Mouse (Mus musculus): ENCODE measurements around the gene Tgm2. TPM values are rescaled to one million over a fixed set of nuclear protein-coding genes. Genes with fewer than 3 reads are reported as not detected.

Gene Tgm2
- total RNA-seq, 4 experiments from 2014 or later = 27.0 to 55.7 (median 39.4) TPM

DNA sequence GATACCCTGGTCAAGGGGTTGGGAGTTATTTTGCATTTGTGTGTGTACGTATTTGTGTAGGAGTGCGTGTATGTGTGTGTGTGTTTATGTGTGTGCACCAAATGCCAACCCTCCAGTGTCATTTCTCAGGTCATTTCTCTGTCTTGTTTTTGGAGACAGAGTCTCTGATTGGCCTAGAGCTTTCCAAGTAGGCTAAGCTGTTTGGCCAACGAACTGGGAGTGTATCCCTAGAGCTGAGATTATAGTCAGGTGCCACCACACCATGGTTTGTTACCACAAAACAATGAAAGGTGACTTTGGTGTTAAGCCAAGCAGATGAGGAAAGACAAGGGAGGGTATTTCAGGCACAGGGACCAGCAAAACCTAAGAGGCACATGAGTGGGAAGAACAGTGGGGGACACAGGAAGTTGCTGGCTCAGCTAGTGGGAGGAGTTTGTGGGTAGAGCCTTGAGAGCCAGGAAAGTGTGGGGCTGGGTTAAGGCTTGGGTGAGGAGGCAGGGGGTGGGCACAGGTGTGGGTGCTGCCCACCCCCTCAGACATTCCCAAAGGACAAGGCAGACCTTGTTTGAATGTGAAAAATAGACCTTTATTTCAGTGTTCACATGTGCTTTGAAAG, 30.3 kb downstream of the Tgm2 start:
- DNase-seq (ENCODE audit: low spot score in 2 of 2) = no peak

DNA sequence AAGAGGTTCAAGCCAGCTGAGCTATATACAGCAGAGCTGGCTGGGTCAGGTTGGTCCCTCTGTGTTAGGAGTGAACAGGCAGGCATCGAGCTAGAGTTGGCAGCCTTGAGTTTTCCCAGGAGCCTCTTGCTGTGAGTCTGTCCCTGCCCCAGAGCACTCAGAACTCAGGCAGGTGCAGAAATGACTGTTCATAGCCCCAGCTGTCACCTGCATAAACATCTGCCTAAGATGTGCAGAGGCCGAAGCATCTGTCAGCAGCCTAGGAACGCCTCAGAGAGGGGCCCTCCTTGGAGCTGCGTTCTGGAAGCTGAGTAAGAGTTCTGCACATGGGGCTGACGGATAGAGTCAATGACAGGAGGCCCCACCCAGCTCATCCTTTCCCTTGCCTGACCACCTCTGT, 31.3 kb downstream of the Tgm2 start:
- no peak for DNase-seq (ENCODE audit: low spot score in 2 of 2)

DNA sequence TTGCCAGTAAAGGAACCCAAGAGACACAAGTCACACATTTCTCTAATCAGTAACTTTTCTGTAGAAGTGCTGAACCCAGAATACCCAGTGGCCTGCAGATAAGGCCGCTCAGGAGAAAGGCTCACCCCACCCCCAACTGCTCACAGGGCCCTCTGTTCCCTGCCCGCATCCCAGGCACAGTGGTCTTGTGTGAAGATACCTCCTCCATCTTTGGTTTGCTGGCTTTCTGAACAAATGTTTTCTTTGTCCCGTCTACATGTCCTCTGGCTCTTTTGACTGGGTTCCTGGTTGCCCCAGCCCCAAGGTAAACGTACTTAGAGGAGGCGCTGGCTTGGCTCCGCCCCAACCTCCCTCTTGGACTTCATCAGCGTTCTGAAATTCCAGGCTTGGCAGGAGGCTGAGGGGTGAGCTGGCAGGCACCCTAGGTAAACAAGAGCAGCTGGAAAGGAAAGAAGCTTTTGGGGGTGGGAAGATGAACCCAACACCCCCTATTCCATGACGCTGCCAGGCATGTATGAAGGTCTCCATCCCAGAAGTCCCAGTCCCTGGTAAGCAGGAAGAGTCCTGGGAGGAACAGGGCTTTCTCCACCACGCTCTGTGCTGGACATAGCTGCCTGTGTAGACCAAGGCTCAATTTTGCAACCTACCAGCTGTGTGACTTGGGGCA, 32.5 kb downstream of the Tgm2 start:
- DNase-seq (ENCODE audit: low spot score in 2 of 2) = peak in 1 of 2 experiments; percentile 70

DNA sequence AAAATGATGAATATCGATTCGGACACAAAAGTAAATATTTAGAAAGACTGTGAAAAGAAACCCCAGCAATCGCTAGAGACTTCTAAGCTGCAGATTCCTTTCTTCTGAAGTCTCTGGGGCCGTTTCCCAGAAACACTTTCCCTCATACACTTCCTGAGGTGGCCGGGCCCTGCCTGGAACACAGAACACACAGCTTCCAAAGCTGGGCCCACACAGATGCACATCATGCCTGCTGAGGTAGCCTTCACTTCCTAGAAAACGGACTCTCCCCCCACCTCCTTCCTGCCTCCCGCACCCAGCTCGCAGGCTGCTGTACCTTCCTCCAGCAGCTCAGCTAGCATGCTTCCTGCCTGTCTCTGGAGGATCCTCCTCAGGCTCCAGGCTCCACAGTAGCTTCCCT, 36.7 kb downstream of the Tgm2 start:
- no peak for DNase-seq (ENCODE audit: low spot score in 2 of 2)

DNA sequence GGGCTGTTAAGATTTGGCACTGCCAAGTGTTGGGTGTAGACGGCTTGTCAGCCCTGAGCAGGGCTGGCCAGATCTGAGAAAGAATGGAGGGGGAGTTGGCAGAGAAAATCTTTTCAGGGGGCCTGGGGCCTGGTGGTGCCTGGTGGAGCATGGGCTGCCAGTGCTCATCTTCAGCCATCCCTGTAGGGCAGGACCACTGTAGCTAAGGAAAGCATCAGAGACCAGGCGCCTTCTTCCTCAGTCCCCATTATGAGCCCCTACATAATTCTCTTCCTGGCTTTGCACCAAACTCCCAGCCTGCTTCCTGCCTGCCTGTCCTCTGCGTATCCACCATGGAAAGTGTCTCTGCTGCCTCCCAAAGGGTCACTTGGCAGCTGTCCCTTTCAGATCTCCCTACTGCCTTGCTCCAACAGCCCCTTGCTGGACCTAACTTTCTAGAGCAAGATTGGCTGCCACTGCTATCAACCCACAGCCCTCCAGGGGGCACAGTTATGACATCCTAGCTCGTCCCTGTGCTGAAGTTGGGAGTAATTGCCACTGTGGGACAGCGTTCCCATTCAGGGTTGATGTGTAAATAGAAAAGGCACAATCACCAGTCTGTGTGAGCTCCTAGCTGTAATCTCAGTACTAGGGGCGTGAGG, 39.2 kb downstream of the Tgm2 start:
- DNase-seq (ENCODE audit: low spot score in 2 of 2) = no peak

DNA sequence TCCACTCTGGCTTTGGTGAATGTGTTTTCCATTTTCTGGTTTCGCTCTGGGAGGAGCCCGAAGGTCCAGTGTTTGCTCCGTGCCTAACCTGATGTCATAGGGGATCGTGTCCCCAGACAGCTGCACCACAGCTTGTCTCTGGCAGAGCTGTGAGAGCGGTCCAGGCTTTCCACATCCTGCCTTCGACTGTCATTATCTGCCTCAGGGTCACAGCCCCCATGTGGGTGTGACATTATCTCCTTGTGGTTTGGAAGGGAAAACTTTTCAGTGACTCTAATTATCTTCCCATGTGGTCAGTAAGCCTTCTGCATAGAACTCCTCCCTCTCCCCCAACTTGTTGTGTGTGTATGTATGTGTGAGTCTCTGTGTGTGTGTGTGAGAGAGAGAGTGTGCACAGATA, 40.6 kb downstream of the Tgm2 start:
- no peak for DNase-seq (ENCODE audit: low spot score in 2 of 2)

DNA sequence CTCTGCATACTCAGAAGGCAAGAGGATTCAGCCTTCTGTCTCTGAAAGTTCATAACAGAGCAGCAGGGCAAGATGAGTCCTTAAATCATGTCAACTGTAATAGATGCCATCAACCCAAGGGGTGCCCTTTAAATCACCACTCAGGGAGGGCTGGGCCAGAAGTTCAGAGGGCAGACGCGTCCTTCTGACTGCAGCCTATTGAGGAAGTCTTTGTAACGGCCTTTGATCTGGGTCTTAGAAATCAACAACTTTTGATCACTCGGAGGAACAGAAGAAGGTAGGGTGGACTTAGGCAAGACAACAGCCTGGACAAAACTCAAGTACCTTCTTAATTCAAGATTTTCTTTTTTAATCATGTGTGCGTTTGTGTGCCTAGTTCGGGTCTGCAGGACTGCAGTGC, 41.3 kb downstream of the Tgm2 start:
- DNase-seq (ENCODE audit: low spot score in 2 of 2) = no peak

DNA sequence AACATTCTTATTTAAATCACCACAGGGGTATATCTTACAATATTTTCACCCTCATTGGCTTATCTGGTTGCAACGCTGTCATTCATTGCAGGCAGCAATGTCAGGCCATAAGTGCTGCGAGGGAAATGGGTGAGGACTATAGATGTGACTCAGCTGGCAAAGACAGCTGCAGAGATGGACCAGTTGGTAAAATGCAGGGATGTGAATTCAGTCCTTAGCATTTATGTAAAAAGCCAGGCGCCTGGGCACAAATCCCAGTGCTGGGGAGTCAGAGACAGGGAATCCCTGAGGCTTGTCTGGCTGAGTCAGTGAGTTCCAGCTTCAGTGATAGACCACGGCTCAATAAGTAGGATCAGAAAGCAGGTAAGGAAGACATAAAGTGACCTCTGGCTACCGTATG, 44.5 kb downstream of the Tgm2 start:
- DNase-seq (ENCODE audit: low spot score in 2 of 2) = no peak

DNA sequence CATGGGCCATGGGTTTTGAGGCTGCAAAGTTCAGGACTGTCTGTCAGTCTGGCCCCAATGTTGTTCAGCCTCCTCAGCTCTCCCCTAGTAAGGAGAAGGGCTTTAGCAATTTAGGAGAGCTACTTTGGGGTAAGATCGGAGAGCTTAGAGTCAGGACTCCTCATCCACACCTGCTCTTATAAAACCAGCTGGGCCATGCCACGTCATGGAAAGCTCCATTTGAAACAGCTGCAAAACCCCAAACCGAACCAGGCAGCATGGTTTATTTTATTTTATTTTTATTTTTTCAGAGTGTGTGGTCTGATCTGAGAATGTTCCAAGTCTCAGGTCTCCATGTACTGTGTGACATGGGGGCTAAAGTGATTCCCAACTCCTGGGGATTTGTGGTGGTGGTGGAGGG, 46.7 kb downstream of the Tgm2 start:
- no peak for DNase-seq (ENCODE audit: low spot score in 2 of 2)

DNA sequence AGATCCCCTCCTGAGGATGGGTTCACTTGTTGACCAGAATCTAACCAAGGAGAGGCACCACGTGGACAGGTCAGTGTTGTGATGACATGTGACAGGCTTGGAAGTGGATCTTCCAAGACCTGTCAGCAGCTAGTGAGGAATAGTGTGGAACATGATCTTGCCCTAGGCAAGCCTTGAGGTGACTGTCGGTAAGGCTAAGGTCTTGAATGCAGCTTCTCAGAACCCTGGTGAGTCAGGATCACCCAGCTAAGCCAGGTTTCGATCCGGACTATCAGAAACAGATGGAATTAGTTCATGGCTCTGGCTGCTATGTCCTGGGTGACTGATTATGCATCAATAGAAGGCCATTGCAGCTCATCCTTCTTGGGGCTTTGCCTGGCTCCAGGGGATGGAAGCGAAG, 47.5 kb downstream of the Tgm2 start:
- no peak for DNase-seq (ENCODE audit: low spot score in 2 of 2)

DNA sequence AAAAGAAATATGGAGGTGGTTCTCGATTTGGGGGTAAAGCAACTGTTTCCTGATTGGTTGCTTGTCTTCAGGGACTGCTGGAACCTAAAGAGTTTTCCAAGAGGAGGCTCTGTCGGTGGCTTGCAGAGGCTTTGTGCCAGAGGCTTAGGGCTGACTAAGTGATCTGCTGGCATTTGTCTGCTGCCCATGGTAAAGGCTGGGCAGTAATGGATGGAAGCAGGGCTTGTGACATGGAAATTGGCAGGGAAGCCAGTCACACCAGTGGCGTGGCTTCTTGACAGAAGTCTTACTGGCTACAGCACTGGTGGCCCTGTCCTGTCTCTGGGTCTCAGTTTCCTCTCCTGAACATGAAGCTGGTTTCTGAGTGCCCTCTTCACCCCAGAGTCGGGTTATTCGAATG, 49.2 kb downstream of the Tgm2 start:
- DNase-seq (ENCODE audit: low spot score in 2 of 2) = no peak

DNA sequence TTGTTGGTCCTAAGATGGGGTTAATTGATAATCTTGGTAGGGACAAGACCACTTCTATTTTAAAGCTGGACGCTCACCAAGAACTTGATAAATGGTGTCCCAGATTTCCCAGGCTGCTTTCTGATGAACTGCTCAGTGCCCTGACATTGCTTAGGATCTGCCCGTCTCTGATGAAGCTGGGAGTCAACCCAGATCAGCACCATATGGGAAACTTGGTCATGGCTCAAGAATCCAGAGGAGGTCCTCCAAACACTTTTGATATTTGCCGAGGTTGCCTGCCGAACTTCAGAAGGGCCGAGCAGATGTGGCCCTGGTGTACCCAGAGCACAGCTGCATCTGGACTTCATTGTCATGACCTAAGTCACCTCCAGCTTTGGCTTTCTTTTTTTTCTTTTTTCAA, 51.4 kb downstream of the Tgm2 start:
- DNase-seq (ENCODE audit: low spot score in 2 of 2) = no peak

DNA sequence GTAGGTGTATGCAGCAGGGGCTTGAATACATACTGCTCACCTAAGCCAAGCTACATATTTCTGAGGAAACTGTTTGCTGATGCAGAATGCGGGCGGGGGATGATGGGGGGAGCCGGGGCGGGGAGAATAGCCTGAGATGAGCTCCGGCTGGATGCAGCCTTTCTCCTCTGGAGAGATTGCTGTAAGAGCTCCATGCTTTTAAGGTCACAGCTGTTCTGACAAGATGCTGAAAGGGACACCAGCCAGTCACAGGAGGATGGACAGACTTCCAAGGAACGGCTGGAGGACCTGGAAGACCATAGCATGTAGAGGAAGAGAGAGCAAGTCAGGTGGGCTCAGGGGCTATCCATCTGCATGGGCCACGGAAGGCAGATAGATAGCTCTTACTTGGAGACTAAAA, 51.9 kb downstream of the Tgm2 start:
- no peak for DNase-seq (ENCODE audit: low spot score in 2 of 2)

DNA sequence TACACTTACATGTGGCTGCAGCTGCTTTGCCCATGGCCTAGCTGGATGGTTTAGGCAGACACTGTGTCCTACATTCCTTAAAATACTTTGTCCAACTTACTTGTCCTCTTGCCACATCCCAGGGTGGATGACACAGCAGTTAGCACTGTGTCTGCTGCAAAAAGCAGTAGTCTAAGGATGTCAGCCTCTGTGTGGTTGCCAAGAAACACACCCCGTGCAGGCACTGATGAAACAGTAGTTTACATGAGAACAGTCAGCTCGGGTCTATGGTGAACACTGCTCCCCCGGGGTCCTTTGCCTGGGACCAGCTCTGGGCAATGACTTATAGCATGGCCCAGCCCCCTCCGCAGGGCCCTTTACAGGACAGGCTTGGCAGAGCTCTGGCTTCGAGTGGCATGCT, 52.9 kb downstream of the Tgm2 start:
- DNase-seq (ENCODE audit: low spot score in 2 of 2) = peak in 1 of 2 experiments; percentile 32

DNA sequence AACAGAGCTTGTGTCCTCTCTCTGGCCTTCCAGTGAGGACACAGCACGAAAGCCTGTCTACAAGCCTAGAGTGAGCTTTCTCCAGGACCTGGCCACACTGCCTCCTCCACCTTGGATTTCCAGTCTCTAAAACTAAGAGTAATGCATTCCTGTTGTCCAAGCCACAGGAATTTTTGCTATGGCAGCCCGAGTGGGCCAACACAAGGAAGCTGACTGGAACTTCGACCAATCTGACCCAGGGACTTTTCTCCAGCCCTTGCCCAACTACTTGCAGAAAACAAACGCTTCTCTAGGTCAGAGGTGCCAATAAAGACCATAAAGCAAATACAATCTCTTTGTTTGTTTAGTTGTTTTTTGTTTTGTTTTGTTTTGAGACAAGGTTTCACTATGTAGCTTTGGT, 56.1 kb downstream of the Tgm2 start:
- no peak for DNase-seq (ENCODE audit: low spot score in 2 of 2)

DNA sequence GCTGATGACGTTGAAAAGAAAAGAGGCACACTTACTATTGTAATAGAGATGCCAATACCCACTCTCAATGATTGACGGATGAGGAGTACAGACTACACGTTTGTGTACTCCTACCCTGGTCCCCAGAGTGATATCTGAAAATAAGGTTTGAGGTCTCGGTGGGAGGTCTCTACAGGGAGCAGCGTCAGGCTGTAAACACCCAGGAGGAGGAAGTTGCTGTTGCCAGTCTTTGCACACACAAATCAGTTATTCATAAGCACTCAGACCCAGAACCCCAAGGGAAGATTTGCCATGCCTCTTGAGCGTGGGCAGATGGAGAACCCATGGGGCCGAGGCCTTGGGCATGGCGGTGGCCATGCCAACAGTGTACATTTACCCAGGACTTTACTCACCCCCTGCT, 61.8 kb downstream of the Tgm2 start:
- no peak for DNase-seq (ENCODE audit: low spot score in 2 of 2)

DNA sequence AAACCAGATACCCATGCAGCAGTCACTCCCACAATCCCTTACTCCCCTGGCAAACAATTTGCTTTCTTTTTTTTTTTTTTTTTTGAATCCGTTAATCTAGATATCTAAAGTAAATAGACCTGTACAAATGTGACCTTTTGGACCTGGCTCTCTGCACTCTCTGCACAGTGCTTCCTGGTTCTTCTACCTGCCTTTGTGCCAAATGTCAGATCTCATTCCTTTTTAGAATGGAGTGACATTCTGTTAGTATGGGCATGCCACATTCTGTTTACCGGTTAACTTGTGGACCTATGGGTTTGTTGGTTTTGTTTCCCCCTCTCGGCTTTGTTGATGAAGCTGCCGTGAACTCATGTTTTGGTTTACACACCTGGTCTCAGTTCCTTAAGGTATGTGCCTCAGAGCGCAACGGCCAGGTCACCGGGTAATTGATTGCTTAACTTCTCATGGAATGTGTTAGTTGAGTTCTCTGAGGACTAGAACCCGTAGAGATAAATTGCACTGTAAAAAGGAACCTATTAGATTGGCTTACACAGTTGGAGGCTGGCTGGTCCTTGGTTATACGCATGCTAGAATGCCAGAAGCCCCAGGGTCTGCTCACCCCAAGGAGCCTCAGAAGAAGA, 65.5 kb downstream of the Tgm2 start:
- no peak for DNase-seq (ENCODE audit: low spot score in 2 of 2)

DNA sequence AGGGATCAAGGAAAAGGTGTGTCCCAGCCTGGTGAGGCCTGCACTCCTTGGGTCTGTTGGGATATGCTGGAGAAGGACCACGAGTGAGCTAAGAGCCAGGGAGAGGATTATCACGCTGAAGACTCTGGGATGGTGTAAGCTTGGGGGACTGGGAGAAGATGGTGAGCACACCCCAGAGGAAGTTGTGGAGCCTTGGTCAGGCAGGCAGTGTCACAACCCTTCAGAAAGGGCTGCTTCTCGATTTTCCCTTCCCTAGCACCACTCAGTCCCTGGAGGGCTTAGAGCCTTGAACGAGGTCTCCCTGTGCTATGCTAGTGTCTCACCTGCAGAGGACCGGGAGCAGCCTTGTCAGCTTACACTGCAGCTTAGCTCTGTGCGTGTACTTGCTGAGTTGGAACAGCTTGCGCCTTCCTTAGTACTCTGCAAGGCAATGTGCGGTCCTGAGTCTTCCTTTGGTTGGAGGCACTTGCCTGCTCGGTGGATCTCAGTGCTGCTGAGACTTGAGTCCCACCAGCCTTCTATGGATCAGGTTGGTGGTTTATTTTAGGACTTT, 66.3 kb downstream of the Tgm2 start:
- no peak for DNase-seq (ENCODE audit: low spot score in 2 of 2)

DNA sequence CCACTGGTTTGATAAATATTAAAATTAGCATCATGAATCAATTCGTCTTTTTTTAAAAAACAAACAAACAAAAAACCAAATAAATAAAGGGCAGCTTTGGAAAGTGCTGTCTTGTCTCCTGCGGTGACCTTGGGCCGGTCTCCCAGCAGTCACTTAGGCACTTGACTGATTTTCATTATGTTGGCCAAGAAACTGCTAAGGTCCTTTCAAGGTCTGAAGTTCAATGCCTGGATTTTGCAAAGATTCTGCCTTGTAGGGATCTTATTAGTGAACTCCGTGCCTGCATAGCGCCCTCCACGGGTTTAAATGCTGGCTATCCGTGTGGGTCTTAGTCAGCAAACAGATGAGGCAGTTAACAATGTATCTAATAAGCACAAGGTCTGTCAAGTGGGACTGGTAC, 67.3 kb downstream of the Tgm2 start:
- no peak for DNase-seq (ENCODE audit: low spot score in 2 of 2)

DNA sequence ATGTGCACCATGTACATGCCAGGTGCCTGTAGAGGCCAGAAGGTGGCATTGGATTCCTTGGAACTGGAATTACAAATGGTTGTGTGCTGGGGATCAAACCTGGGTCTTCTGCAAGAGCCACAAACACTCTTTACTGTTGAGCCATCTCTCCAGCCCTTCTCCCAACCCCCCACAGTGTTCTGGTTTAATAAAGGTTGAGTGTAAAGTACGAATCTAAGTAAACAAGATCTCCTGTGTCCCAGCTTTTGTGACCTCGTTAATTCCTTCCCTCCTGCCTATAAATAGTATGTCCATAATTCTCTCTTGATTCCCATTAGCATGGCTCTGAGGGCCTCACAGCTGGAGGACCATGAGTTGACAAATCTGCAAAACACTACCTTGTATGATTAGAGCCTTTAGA, 68.3 kb downstream of the Tgm2 start:
- no peak for DNase-seq (ENCODE audit: low spot score in 2 of 2)

DNA sequence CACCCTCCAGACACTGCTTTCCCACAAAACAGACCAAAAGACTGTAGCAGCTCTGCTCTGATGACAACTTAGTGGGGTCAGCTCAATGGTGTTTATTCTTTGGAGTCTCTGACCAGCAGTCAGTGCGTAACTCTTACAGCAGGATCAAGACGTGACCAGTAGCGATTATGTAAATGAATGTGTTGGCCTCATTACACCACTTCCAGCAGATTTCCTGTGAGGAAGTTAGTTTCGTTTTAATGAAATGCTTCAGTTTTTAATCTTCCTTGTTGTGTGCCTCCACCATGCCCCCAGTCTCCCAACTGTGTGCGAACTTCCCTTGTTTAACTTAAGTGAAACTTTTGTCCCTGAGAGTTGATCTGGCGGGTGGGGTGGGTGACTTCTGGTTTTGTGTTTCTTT, 69.5 kb downstream of the Tgm2 start:
- no peak for DNase-seq (ENCODE audit: low spot score in 2 of 2)

DNA sequence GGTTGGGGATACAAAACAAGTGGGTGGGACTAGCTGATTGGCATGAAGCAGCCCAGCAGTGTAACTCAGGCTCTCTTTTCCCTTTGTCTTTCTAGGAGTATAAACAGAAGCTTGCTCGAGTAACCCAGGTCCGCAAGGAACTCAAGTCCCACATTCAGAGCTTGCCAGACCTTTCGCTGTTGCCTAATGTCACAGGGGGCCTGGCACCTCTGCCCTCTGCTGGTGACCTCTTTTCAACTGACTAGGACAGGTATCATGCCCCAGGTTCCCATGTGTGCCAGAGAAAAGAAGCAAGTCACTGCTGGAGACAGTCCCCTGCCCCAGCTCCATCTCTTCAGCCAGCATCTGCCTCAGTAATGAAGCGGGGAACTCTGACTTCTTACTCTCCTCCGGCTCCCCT, 71.4 kb downstream of the Tgm2 start:
- no peak for DNase-seq (ENCODE audit: low spot score in 2 of 2)

DNA sequence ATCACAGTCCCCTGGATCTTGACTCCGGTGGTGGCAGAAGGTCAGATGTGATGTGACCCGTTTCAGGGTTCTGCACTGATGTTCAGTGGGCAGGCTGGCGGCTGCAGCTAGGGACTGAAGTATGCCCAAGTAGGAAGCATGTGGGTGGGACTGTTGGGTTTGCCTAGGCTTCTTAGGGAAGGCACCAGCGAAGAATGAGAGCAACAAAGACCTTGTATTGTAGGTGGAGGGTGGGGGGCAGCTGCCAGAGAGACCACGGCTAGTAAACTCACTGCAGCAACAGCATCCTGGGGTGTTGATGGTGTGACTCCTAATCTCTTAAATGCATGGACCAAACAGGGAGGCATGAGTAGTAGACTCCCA, 74.6 kb downstream of the Tgm2 start:
- DNase-seq (ENCODE audit: low spot score in 2 of 2) = no peak

Measured in gastrocnemius, adult 8-10 months (tissue).